Mouse (Mus musculus) adrenal gland, postnatal 4 days (tissue): ENCODE results near the gene Dach2. TPM values are rescaled to one million over a fixed set of nuclear protein-coding genes. Genes with fewer than 3 reads are reported as not detected.

Source experiments
- total RNA-seq, 2 experiments: library from RNA; stranded (reverse); gene quantifications; 2 replicates each; pipeline ENCODE4 v1.2.3; 2021

The Dach2 gene
- total RNA-seq, 2 experiments from 2014 or later = 1.8 to 2.7 TPM

Other genes with a start within 250 kb of the Dach2 start
- gene Chm, start 112.0 kb upstream of the Dach2 start, total RNA-seq = 10 to 100 TPM; 17.6 to 20.1 TPM